Mouse (Mus musculus): Measurements from ENCODE around the gene Gm11549. TPM values are rescaled to one million over a fixed set of nuclear protein-coding genes. Genes with fewer than 3 reads are reported as not detected.
A peak's percentile ranks its signal among the peaks of the same experiment; 100 is the strongest.

Gene Gm11549
- total and polyA plus RNA-seq, 2 experiments from 2014 or later: 0.53 to 1.3 TPM

DNA sequence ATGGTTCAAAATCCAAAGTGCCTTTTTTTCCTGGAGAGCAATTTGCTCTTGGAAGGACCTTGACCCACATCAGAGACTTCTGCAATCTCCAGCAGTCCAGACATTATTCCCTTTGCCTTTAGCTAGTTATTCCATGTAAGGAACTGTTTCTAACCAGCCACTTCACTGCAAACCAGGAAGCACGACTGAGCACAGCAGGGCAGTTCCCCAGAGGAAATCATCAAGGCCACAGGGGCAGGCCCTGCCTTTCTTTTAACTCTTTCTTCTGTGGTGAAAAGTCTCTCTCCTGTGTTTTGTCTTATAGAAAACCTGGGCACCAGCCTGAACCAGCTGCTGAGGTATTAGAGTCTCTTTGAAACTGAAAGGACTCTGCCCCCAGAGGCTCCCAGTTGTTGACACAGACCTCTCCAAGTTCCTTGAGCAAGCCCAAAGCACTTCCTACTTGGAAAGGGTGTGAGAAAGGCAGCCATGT is 11.6 kb upstream of the Gm11549 start:
- 9% methylated on average over 1 of the region's 1 CpGs for WGBS
- no peaks in the 10 kb centered on the region for H3K36me3 ChIP-seq (ENCODE audit: insufficient read depth, low read length)

DNA sequence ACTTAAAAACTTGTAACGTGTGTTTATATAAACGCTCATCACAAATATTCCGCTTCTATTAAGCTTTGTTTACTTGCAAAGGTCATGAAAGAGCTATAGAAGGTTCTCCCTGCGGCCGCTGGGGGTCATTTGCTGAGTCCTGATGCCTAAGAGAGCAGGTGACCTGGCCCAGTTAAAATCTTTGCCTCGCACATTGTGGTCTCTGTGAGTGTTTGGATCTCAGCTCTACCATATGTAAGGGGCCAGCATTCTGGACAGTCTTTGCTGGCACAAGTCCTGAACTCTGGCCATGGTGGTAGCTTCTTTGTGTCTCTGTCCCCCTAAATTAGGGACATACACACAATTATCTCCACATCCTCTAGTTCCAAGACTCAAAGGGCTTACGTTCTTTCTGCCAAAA is 11.1 kb upstream of the Gm11549 start:
- TF ChIP-seq CTCF (IDR thresholded peaks at IDR 0.05; ENCODE audit: low read depth): no peak
- Histone ChIP-seq H3K9me3 (ENCODE audit: low read length) (no peaks in the 10 kb centered on the region), H3K9ac (replicated peaks; ENCODE audit: low read length) (no peak overlapping the region), H3K4me2 (ENCODE audit: low read depth, low read length) (no peak overlapping the region), H3K4me1 (ENCODE audit: insufficient read depth, low read length) (no peaks in the 10 kb centered on the region), H3K4me3 (ENCODE audit: low read length) (no peak overlapping the region), H3K27me3 (ENCODE audit: insufficient read depth, low read length) (no peaks in the 10 kb centered on the region), H3K27ac (no peak overlapping the region), H3K36me3 (ENCODE audit: insufficient read depth, low read length) (no peaks in the 10 kb centered on the region)
- 44% methylated on average over 7 of the region's 7 CpGs for WGBS
- DNase-seq (ENCODE audit: low spot score) (no peak), ATAC-seq (no peak)

More for the DNA sequence above, 11.6 kb upstream of the Gm11549 start:
- TF ChIP-seq CTCF (IDR thresholded peaks at IDR 0.05; ENCODE audit: low read depth): no peak
- H3K4me3 ChIP-seq (ENCODE audit: low read length): no peak overlapping the region
- H3K27ac ChIP-seq: no peak overlapping the region
- H3K27me3 ChIP-seq (ENCODE audit: insufficient read depth, low read length): no peaks in the 10 kb centered on the region
- H3K9ac ChIP-seq (replicated peaks; ENCODE audit: low read length): no peak overlapping the region
- no peaks in the 10 kb centered on the region for H3K4me1 ChIP-seq (ENCODE audit: insufficient read depth, low read length)
- ATAC-seq: no peak
- H3K4me2 ChIP-seq (ENCODE audit: low read depth, low read length): no peak overlapping the region
- no peaks in the 10 kb centered on the region for H3K9me3 ChIP-seq (ENCODE audit: low read length)
- DNase-seq (ENCODE audit: low spot score): no peak

- Histone ChIP-seq H3K9ac (replicated peaks; ENCODE audit: low read length) (peak overlapping the region; percentile 35; the same call in 1 of the 2 replicates), H3K27me3 (ENCODE audit: insufficient read depth, low read length) (no peaks in the 10 kb centered on the region), H3K4me2 (ENCODE audit: low read depth, low read length) (peak overlapping the region; percentile 53), H3K27ac (no peak overlapping the region), H3K4me1 (ENCODE audit: insufficient read depth, low read length) (no peaks in the 10 kb centered on the region), H3K9me3 (ENCODE audit: low read length) (no peaks in the 10 kb centered on the region), H3K4me3 (ENCODE audit: low read length) (peak overlapping the region; percentile 26), H3K36me3 (ENCODE audit: insufficient read depth, low read length) (no peaks in the 10 kb centered on the region)
- no peak for TF ChIP-seq CTCF (IDR thresholded peaks at IDR 0.05; ENCODE audit: low read depth)
- no peak for ATAC-seq
- 14% methylated on average over 18 of the region's 18 CpGs for WGBS
- peak; percentile 13 for DNase-seq (ENCODE audit: low spot score)
These were observed 10.4 kb upstream of the Gm11549 start for GRCm38 (mm10) chr3:36531979-36532542.

- 34% methylated on average over 2 of the region's 2 CpGs for WGBS
- Histone ChIP-seq H3K4me3 (ENCODE audit: low read length) (no peak overlapping the region), H3K4me2 (ENCODE audit: low read depth, low read length) (no peak overlapping the region), H3K36me3 (ENCODE audit: insufficient read depth, low read length) (no peaks in the 10 kb centered on the region), H3K4me1 (ENCODE audit: insufficient read depth, low read length) (no peaks in the 10 kb centered on the region), H3K9me3 (ENCODE audit: low read length) (no peaks in the 10 kb centered on the region), H3K27me3 (ENCODE audit: insufficient read depth, low read length) (no peaks in the 10 kb centered on the region), H3K27ac (no peak overlapping the region), H3K9ac (replicated peaks; ENCODE audit: low read length) (no peak overlapping the region)
- no peak for TF ChIP-seq CTCF (IDR thresholded peaks at IDR 0.05; ENCODE audit: low read depth)
- ATAC-seq: no peak
- no peak for DNase-seq (ENCODE audit: low spot score)
These were observed 9.6 kb upstream of the Gm11549 start for GRCm38 (mm10) chr3:36531242-36531641.

DNA sequence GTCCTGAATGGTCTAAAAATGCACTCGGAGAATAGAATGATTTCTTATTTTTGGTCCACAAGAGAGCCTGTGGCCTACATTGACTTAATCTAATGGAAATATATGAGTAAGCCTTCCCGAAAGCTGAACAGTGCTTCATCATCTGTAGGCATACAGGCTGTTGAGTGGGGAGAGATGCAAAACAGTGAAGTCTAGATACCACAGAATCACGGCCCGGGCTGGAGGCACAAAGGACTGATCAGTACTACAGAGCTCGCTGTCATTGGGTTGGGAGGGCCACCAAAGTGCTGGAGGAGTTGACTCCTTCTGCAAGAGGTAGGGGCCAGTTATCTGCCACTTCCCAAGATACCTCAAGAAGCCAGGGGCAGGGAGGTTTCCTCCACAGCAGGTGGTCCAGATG is 9.2 kb upstream of the Gm11549 start:
- Histone ChIP-seq H3K27ac (no peak overlapping the region), H3K4me1 (ENCODE audit: insufficient read depth, low read length) (no peaks in the 10 kb centered on the region), H3K9ac (replicated peaks; ENCODE audit: low read length) (no peak overlapping the region), H3K36me3 (ENCODE audit: insufficient read depth, low read length) (no peaks in the 10 kb centered on the region), H3K27me3 (ENCODE audit: insufficient read depth, low read length) (no peaks in the 10 kb centered on the region), H3K9me3 (ENCODE audit: low read length) (no peaks in the 10 kb centered on the region), H3K4me3 (ENCODE audit: low read length) (no peak overlapping the region), H3K4me2 (ENCODE audit: low read depth, low read length) (no peak overlapping the region)
- no peak for DNase-seq (ENCODE audit: low spot score)
- no peak for TF ChIP-seq CTCF (IDR thresholded peaks at IDR 0.05; ENCODE audit: low read depth)
- ATAC-seq: no peak
- WGBS: 80% methylated on average over 5 of the region's 5 CpGs

DNA sequence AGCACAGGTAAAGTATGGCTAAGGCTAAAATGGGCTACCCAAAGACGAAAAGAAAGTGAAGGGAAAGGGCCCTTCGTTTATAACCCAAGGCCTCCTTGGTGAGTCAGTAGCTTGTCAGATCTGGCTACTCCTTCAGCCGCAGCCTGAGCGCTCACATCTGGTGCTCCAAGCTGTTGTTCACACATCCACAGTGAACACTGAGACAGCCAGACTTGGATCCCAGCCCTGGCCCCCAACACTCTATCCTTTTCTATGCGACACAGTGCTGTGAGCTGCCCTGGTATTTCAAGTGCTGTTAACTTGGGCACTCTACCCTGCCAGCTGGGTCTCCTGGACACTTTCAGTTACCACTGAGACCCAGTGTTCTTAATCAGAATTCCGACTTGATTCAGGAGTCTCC is 8.7 kb upstream of the Gm11549 start:
- WGBS: 85% methylated on average over 6 of the region's 6 CpGs
- no peaks in the 10 kb centered on the region for H3K4me1 ChIP-seq (ENCODE audit: insufficient read depth, low read length)
- ATAC-seq (0 out of 2 replicates have a peak, but pooled peaks have one; percentile 32), DNase-seq (ENCODE audit: low spot score) (no peak)
- H3K27me3 ChIP-seq (ENCODE audit: insufficient read depth, low read length): no peaks in the 10 kb centered on the region
- H3K9ac ChIP-seq (replicated peaks; ENCODE audit: low read length): no peak overlapping the region
- H3K9me3 ChIP-seq (ENCODE audit: low read length): no peaks in the 10 kb centered on the region
- no peaks in the 10 kb centered on the region for H3K36me3 ChIP-seq (ENCODE audit: insufficient read depth, low read length)
- no peak for TF ChIP-seq CTCF (IDR thresholded peaks at IDR 0.05; ENCODE audit: low read depth)
- H3K4me3 ChIP-seq (ENCODE audit: low read length): no peak overlapping the region
- H3K27ac ChIP-seq: no peak overlapping the region
- H3K4me2 ChIP-seq (ENCODE audit: low read depth, low read length): no peak overlapping the region

GRCm38 (mm10) chr3:36524466-36524865 is 2.9 kb upstream of the Gm11549 start:
- no peaks in the 10 kb centered on the region for H3K36me3 ChIP-seq (ENCODE audit: insufficient read depth, low read length)
- no peaks in the 10 kb centered on the region for H3K9me3 ChIP-seq (ENCODE audit: low read length)
- no peak overlapping the region for H3K4me3 ChIP-seq (ENCODE audit: low read length)
- no peak overlapping the region for H3K27ac ChIP-seq
- no peak for DNase-seq (ENCODE audit: low spot score)
- no peak for ATAC-seq
- H3K4me1 ChIP-seq (ENCODE audit: insufficient read depth, low read length): peaks cover 4% of the 10 kb centered on the region; the same call in 1 of the 2 replicates
- H3K9ac ChIP-seq (replicated peaks; ENCODE audit: low read length): no peak overlapping the region
- peaks cover 14% of the 10 kb centered on the region; the same call in 1 of the 2 replicates for H3K27me3 ChIP-seq (ENCODE audit: insufficient read depth, low read length)
- TF ChIP-seq CTCF (IDR thresholded peaks at IDR 0.05; ENCODE audit: low read depth): no peak
- WGBS: 86% methylated on average over 3 of the region's 3 CpGs
- H3K4me2 ChIP-seq (ENCODE audit: low read depth, low read length): no peak overlapping the region
